Mouse (Mus musculus): Measurements from ENCODE around the gene Ssbp2. TPM values are rescaled to one million over a fixed set of nuclear protein-coding genes. Genes with fewer than 3 reads are reported as not detected.

Ssbp2 gene
- polyA plus RNA-seq, 1 experiment from 2014 or later: 179 TPM

DNA sequence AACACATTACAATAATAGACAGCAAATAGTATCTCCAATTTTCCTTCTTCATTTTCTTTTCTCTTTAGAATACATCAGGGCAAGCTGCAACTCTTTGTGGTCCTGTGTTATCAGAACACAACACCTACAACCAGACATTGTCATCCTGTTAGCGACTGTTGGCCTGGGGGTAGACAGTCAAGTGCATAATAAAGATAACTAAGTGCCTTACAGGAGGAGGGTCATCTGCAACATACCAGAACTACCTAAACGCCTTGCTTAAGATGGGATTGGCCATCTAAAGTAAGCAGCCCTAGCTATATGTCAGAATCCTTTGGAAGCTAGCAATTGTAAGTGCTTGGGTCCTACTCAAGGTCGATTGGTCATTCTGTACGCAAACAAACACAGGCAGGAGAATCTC is 2.1 kb upstream of the Ssbp2 start:
- no peak for ATAC-seq (replicated peaks; ENCODE audit: low FRiP score)
- Histone ChIP-seq H3K9ac (ENCODE audit: low read length) (no peak overlapping the region), H3K4me1 (replicated peaks; ENCODE audit: control insufficient read depth, insufficient read depth, low read length) (peaks cover 7% of the 10 kb centered on the region), H3K27ac (ENCODE audit: low read depth, low read length) (no peak overlapping the region), H3K4me3 (ENCODE audit: low read depth, low read length) (no peak overlapping the region), H3K36me3 (ENCODE audit: control insufficient read depth, insufficient read depth, low read length) (no peaks in the 10 kb centered on the region), H3K9me3 (ENCODE audit: control insufficient read depth, low read length) (no peaks in the 10 kb centered on the region), H3K4me2 (ENCODE audit: low read depth, low read length, severe bottlenecking) (no peak overlapping the region), H3K27me3 (ENCODE audit: control insufficient read depth, insufficient read depth, low read length) (no peaks in the 10 kb centered on the region)
- 84% methylated on average over 4 of the region's 4 CpGs for whole genome bisulfite sequencing
- DNase-seq (ENCODE audit: low spot score): no peak

DNA sequence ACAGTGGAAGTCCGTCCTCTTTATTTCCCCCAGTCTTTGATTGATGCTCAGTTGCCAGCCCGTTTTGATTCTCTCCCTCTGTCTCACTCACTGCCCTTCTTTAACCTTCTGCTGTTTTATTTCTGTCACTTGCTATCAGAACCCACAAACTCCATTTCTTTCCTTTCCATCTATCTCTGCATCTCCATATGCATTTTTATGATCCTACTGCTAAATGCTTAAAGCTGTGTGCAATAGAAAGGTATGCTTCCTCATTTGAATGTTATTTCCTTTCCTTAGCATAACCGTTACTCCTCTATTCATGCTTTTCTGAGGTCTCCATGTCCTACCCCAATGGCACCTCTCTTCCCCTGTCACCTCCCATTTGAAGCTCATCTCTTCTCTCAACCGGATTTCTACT is 594 bp upstream of the Ssbp2 start:
- no peak overlapping the region; the same call in 1 of the 2 replicates for H3K9ac ChIP-seq (ENCODE audit: low read length)
- H3K27me3 ChIP-seq (ENCODE audit: control insufficient read depth, insufficient read depth, low read length): no peaks in the 10 kb centered on the region
- peaks cover 9% of the 10 kb centered on the region for H3K4me1 ChIP-seq (replicated peaks; ENCODE audit: control insufficient read depth, insufficient read depth, low read length)
- WGBS: 24% methylated on average over 4 of the region's 4 CpGs
- ATAC-seq (replicated peaks; ENCODE audit: low FRiP score): no peak
- H3K4me2 ChIP-seq (ENCODE audit: low read depth, low read length, severe bottlenecking): no peak overlapping the region
- DNase-seq (ENCODE audit: low spot score): no peak
- no peak overlapping the region for H3K4me3 ChIP-seq (ENCODE audit: low read depth, low read length)
- no peaks in the 10 kb centered on the region for H3K9me3 ChIP-seq (ENCODE audit: control insufficient read depth, low read length)
- no peaks in the 10 kb centered on the region for H3K36me3 ChIP-seq (ENCODE audit: control insufficient read depth, insufficient read depth, low read length)
- H3K27ac ChIP-seq (ENCODE audit: low read depth, low read length): no peak overlapping the region

DNA sequence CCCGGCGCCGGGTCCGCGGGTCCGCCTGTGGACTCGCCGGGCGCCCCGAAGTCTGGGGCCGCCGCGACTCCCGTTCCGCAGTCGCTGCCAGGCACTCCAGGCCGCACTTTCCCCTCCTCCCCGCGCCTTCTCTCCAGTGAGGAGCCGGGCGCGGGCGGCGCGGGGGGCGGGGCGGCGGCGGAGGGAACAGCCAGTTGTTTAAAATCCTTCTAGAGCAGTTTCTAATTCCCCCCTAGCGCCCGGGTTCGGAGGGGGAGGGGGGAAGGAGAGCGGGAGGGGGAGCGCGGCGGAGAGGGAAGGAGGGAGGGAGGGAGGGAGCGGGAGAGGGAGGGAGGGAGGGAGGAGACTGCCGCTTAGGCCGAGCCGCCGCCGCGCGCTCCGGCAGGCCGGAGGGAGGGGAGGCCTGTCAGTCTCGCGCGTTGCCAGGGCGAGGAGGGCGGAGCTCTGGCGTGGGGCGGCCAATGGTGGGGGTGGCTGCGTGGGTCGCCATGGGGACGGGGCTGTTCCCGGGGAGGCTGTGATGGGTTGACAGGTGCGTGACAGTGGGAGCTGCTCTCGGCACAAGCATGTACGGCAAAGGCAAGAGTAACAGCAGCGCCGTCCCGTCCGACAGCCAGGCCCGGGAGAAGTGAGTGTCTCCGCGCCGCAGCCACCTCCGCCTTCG is 670 bp downstream of the Ssbp2 start:
- peak overlapping the region; percentile 74 for H3K4me2 ChIP-seq (ENCODE audit: low read depth, low read length, severe bottlenecking)
- no peaks in the 10 kb centered on the region for H3K27me3 ChIP-seq (ENCODE audit: control insufficient read depth, insufficient read depth, low read length)
- DNase-seq (ENCODE audit: low spot score) (peak; percentile 100), ATAC-seq (replicated peaks; ENCODE audit: low FRiP score) (peak; percentile 98)
- no peaks in the 10 kb centered on the region for H3K9me3 ChIP-seq (ENCODE audit: control insufficient read depth, low read length)
- H3K9ac ChIP-seq (ENCODE audit: low read length): peak overlapping the region; percentile 95
- H3K36me3 ChIP-seq (ENCODE audit: control insufficient read depth, insufficient read depth, low read length): no peaks in the 10 kb centered on the region
- peak overlapping the region; percentile 97 for H3K4me3 ChIP-seq (ENCODE audit: low read depth, low read length)
- peaks cover 9% of the 10 kb centered on the region for H3K4me1 ChIP-seq (replicated peaks; ENCODE audit: control insufficient read depth, insufficient read depth, low read length)
- under 1% methylated on average over 37 of the region's 70 CpGs for WGBS
- H3K27ac ChIP-seq (ENCODE audit: low read depth, low read length): peak overlapping the region; percentile 88

DNA sequence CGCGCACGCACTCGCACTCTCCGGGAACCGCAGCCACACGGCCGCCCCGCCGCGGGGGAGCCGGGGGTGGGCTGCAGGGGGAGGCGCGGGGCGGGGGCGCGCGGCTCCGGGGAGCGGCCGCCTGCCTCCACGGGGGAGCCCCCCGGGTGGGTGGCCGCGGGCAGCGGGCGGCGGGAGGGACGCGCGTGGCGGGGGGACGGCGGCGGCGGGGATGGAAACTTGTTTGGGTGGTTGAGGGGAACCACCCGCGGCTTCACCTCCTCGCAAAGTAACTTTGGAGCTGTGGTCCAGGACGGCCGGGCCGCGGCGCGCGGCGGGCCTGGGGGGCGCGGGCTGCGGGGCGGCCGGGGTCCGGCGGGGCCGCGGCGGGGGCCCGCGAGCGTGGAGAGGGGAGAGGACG is 1.2 kb downstream of the Ssbp2 start:
- Histone ChIP-seq H3K9ac (ENCODE audit: low read length) (peak overlapping the region; percentile 95), H3K4me1 (replicated peaks; ENCODE audit: control insufficient read depth, insufficient read depth, low read length) (peaks cover 9% of the 10 kb centered on the region), H3K4me3 (ENCODE audit: low read depth, low read length) (peak overlapping the region; percentile 97), H3K27ac (ENCODE audit: low read depth, low read length) (peak overlapping the region; percentile 88), H3K9me3 (ENCODE audit: control insufficient read depth, low read length) (no peaks in the 10 kb centered on the region), H3K4me2 (ENCODE audit: low read depth, low read length, severe bottlenecking) (peak overlapping the region; percentile 74; the same call in 1 of the 2 replicates), H3K36me3 (ENCODE audit: control insufficient read depth, insufficient read depth, low read length) (no peaks in the 10 kb centered on the region), H3K27me3 (ENCODE audit: control insufficient read depth, insufficient read depth, low read length) (no peaks in the 10 kb centered on the region)
- ATAC-seq (replicated peaks; ENCODE audit: low FRiP score) (peak; percentile 23), DNase-seq (ENCODE audit: low spot score) (no peak)
- 1% methylated on average over 28 of the region's 61 CpGs for WGBS

DNA sequence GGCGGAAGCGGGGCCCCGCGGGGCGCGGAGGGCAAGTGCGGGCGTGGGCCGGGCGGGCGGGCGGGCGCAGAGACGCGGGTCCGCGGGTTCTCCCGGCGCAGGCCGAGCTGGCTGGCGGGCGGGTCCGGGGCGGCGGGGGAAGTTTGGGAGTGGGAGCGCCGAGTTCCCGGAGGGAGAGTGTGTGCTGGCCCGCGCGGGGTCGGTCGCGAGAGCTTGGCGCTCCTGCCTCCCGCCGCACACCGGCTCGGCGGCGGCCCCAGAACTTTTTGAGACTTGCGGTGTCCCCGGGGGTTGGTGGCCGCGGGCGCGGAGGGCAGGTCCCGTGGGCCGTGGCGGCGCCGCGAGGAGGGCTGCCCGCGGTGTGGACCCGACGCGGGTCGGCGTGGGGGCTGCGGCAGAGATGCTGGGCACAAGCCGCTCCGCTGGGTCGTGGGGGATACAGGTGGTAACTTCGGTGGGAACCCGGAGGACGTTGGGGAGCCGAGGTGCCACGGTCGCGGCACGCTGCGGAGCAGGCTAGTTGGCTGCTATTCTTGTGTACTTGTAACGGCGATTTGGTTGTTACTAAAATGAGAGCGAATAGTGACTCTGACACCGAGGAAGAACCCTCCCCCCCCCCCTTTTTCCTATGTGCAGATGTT is 1.7 kb downstream of the Ssbp2 start:
- Histone ChIP-seq H3K36me3 (ENCODE audit: control insufficient read depth, insufficient read depth, low read length) (no peaks in the 10 kb centered on the region), H3K4me1 (replicated peaks; ENCODE audit: control insufficient read depth, insufficient read depth, low read length) (peaks cover 9% of the 10 kb centered on the region), H3K4me2 (ENCODE audit: low read depth, low read length, severe bottlenecking) (peak overlapping the region; percentile 74), H3K4me3 (ENCODE audit: low read depth, low read length) (peak overlapping the region; percentile 97), H3K27me3 (ENCODE audit: control insufficient read depth, insufficient read depth, low read length) (no peaks in the 10 kb centered on the region), H3K27ac (ENCODE audit: low read depth, low read length) (peak overlapping the region; percentile 88), H3K9ac (ENCODE audit: low read length) (peak overlapping the region; percentile 95), H3K9me3 (ENCODE audit: control insufficient read depth, low read length) (no peaks in the 10 kb centered on the region)
- ATAC-seq (replicated peaks; ENCODE audit: low FRiP score) (no peak; the same call in 1 of the 2 replicates), DNase-seq (ENCODE audit: low spot score) (peak; percentile 85)
- under 1% methylated on average over 58 of the region's 77 CpGs for WGBS

DNA sequence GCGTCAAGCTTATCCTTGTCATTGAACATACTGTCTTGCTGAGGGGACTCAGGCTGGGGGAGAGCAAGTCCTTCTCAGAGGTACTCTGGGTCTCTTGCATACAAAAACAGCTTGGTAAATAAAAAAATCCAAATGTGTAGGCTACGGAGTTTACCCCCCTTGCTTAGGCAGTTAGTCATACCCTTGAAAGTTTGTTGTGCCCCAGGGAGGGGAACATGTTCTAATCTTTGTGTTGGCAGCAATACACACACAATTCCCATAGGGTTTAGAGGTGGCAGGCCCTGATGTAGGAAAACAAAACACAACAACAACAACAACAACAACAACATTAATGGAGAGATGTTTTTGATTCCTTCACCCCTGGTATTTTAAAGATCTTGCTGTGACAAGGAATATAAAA is 2.3 kb downstream of the Ssbp2 start:
- Histone ChIP-seq H3K4me3 (ENCODE audit: low read depth, low read length) (peak overlapping the region; percentile 97), H3K9me3 (ENCODE audit: control insufficient read depth, low read length) (no peaks in the 10 kb centered on the region), H3K27me3 (ENCODE audit: control insufficient read depth, insufficient read depth, low read length) (no peaks in the 10 kb centered on the region), H3K9ac (ENCODE audit: low read length) (peak overlapping the region; percentile 95), H3K4me1 (replicated peaks; ENCODE audit: control insufficient read depth, insufficient read depth, low read length) (peaks cover 9% of the 10 kb centered on the region), H3K4me2 (ENCODE audit: low read depth, low read length, severe bottlenecking) (peak overlapping the region; percentile 74), H3K27ac (ENCODE audit: low read depth, low read length) (no peak overlapping the region), H3K36me3 (ENCODE audit: control insufficient read depth, insufficient read depth, low read length) (no peaks in the 10 kb centered on the region)
- no peak for DNase-seq (ENCODE audit: low spot score)
- 0% methylated on average over 2 of the region's 2 CpGs for WGBS
- ATAC-seq (replicated peaks; ENCODE audit: low FRiP score): no peak; the same call in 1 of the 2 replicates

DNA sequence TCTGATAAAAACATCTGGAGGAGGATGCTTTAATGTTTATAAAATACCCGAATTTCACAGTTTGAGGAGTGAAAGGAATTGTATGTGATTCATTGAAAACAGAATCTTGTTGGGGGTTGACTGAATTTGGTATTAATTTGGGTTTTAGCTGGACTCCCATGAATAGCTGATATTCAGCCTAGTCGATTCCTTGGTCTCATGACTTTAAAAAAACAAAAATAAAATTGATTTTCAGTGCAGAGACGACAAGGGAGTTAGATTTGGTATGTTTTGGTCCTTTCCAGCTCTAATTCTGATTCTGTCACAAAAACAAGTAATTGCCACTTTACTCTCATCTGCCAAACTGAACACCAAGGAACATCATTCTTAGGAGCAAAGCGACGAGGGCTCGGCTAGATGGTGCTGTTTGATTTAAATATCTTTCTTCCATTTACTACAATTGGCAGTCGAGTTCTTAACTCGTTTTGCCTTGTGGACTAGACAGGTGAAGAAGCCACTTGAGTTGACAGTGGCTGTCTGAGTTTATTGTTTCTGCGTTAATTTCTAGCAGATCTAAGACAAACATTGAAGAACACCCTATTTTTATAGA is 2.9 kb downstream of the Ssbp2 start:
- ATAC-seq (replicated peaks; ENCODE audit: low FRiP score) (no peak), DNase-seq (ENCODE audit: low spot score) (no peak)
- Histone ChIP-seq H3K4me2 (ENCODE audit: low read depth, low read length, severe bottlenecking) (peak overlapping the region; percentile 33), H3K9ac (ENCODE audit: low read length) (0 out of 2 replicates have a peak overlapping the region, but pooled peaks have one; percentile 7), H3K27ac (ENCODE audit: low read depth, low read length) (no peak overlapping the region), H3K4me1 (replicated peaks; ENCODE audit: control insufficient read depth, insufficient read depth, low read length) (peaks cover 9% of the 10 kb centered on the region), H3K36me3 (ENCODE audit: control insufficient read depth, insufficient read depth, low read length) (no peaks in the 10 kb centered on the region), H3K4me3 (ENCODE audit: low read depth, low read length) (peak overlapping the region; percentile 9), H3K9me3 (ENCODE audit: control insufficient read depth, low read length) (no peaks in the 10 kb centered on the region), H3K27me3 (ENCODE audit: control insufficient read depth, insufficient read depth, low read length) (no peaks in the 10 kb centered on the region)
- 25% methylated on average over 9 of the region's 9 CpGs for WGBS

DNA sequence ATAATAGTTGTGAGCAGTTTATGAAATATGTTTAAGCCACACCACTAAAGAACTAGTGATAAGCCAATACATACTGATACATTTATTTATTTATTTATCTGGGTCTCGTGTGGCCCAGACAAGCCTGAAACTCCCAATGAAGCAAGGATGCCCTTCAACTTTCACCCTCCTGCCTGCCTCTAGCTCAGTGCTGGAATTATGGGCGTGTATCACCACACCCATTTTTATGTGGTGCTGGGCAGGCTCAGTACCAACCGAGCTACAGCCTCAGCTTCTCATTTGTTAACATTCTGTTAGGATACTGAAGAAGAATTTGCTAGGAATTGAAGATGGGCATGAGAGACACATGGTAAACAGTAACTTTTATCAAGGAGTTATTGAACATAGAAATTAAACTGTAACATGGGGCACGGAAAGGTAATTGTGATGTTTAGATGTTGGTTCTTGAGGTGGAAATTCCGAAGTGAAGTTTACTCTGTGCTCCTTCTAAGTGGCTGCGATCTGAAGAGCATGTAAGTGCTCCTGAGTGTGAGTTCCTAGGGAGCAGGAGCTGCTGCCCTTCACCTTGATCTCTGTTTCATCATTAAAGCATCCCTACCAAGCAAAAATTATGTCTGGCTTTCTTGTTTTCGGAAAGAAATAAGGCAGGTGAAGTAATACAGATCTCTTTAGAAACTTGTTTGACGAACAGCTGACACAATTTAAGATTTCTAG is 5.1 kb downstream of the Ssbp2 start:
- Histone ChIP-seq H3K4me1 (replicated peaks; ENCODE audit: control insufficient read depth, insufficient read depth, low read length) (peaks cover 5% of the 10 kb centered on the region), H3K9ac (ENCODE audit: low read length) (no peak overlapping the region), H3K4me2 (ENCODE audit: low read depth, low read length, severe bottlenecking) (no peak overlapping the region), H3K9me3 (ENCODE audit: control insufficient read depth, low read length) (no peaks in the 10 kb centered on the region), H3K36me3 (ENCODE audit: control insufficient read depth, insufficient read depth, low read length) (no peaks in the 10 kb centered on the region), H3K4me3 (ENCODE audit: low read depth, low read length) (no peak overlapping the region), H3K27me3 (ENCODE audit: control insufficient read depth, insufficient read depth, low read length) (no peaks in the 10 kb centered on the region), H3K27ac (ENCODE audit: low read depth, low read length) (no peak overlapping the region)
- ATAC-seq (replicated peaks; ENCODE audit: low FRiP score) (no peak), DNase-seq (ENCODE audit: low spot score) (no peak)
- 85% methylated on average over 8 of the region's 8 CpGs for WGBS

Measured in forebrain, embryonic 11.5 days (tissue).